Mouse (Mus musculus): Measurements from ENCODE around the gene Defb42. TPM values are rescaled to one million over a fixed set of nuclear protein-coding genes. Genes with fewer than 3 reads are reported as not detected.

Gene Defb42
- total RNA-seq (2014; rRNA removed) (0.14 TPM in 1 of 2 replicates, not detected in the other), polyA plus RNA-seq (2015; fragmentation: Nextera tagmentation; extraction: Ambion mirVana) (0.10 TPM in 1 of 2 replicates, not detected in the other)

GRCm38 (mm10) chr14:63046691-63047090 is at the start of gene Defb42:
Gene Defb42 (plus strand): TSS chr14:63046991.
- WGBS, result 75% methylated on average over 3 of the region's 3 CpGs
- Histone ChIP-seq H3K9ac (no peak within 1 kb of the TSS), H3K27me3 (ENCODE audit: insufficient read depth, low read length) (no peaks in the 10 kb centered on the region), H3K4me2 (ENCODE audit: low read depth) (no peak within 1 kb of the TSS), H3K4me3 (ENCODE audit: low read depth, low read length) (no peak within 1 kb of the TSS), H3K36me3 (ENCODE audit: insufficient read depth) (no peaks in the 10 kb centered on the region), H3K4me1 (ENCODE audit: insufficient read depth) (no peaks in the 10 kb centered on the region), H3K9me3 (ENCODE audit: low read length) (no peaks in the 10 kb centered on the region), H3K27ac (ENCODE audit: low read depth, low read length) (no peak within 1 kb of the TSS)
- no peak for TF ChIP-seq CTCF (IDR thresholded peaks at IDR 0.05; ENCODE audit: low read depth)
- ATAC-seq (no peak), DNase-seq (no peak)

- no peak within 1 kb of the TSS for H3K4me3 ChIP-seq (ENCODE audit: low read depth, low read length)
- no peaks in the 10 kb centered on the region for H3K9me3 ChIP-seq (ENCODE audit: low read length)
- no peak for ATAC-seq
- H3K9ac ChIP-seq, result no peak within 1 kb of the TSS
- no peaks in the 10 kb centered on the region for H3K36me3 ChIP-seq (ENCODE audit: insufficient read depth)
- DNase-seq, result no peak
- no peak within 1 kb of the TSS for H3K4me2 ChIP-seq (ENCODE audit: low read depth)
- WGBS, result 85% methylated on average over 8 of the region's 8 CpGs
- no peaks in the 10 kb centered on the region for H3K4me1 ChIP-seq (ENCODE audit: insufficient read depth)
- no peak within 1 kb of the TSS for H3K27ac ChIP-seq (ENCODE audit: low read depth, low read length)
- H3K27me3 ChIP-seq (ENCODE audit: insufficient read depth, low read length), result no peaks in the 10 kb centered on the region
- no peak for TF ChIP-seq CTCF (IDR thresholded peaks at IDR 0.05; ENCODE audit: low read depth)
These were observed 49.0 kb upstream of the Defb42 start, which contains the start of gene Defb47 for GRCm38 (mm10) chr14:62997777-62998176. Gene Defb47 (plus strand): TSS chr14:62998077.

GRCm38 (mm10) chr14:62998977-62999376 is 47.8 kb upstream of the Defb42 start:
- H3K27ac ChIP-seq (ENCODE audit: low read depth, low read length), result no peak overlapping the region
- no peak overlapping the region for H3K4me3 ChIP-seq (ENCODE audit: low read depth, low read length)
- TF ChIP-seq CTCF (IDR thresholded peaks at IDR 0.05; ENCODE audit: low read depth), result no peak
- H3K9me3 ChIP-seq (ENCODE audit: low read length), result no peaks in the 10 kb centered on the region
- H3K27me3 ChIP-seq (ENCODE audit: insufficient read depth, low read length), result no peaks in the 10 kb centered on the region
- DNase-seq (no peak), ATAC-seq (no peak)
- 86% methylated on average over 4 of the region's 4 CpGs for WGBS
- no peak overlapping the region for H3K9ac ChIP-seq
- H3K4me2 ChIP-seq (ENCODE audit: low read depth), result no peak overlapping the region
- no peaks in the 10 kb centered on the region for H3K36me3 ChIP-seq (ENCODE audit: insufficient read depth)
- H3K4me1 ChIP-seq (ENCODE audit: insufficient read depth), result no peaks in the 10 kb centered on the region

GRCm38 (mm10) chr14:63002588-63002987 is 44.2 kb upstream of the Defb42 start:
- Histone ChIP-seq H3K4me1 (ENCODE audit: insufficient read depth) (no peaks in the 10 kb centered on the region), H3K27me3 (ENCODE audit: insufficient read depth, low read length) (no peaks in the 10 kb centered on the region), H3K9ac (no peak overlapping the region), H3K9me3 (ENCODE audit: low read length) (no peaks in the 10 kb centered on the region), H3K36me3 (ENCODE audit: insufficient read depth) (no peaks in the 10 kb centered on the region), H3K27ac (ENCODE audit: low read depth, low read length) (no peak overlapping the region), H3K4me3 (ENCODE audit: low read depth, low read length) (no peak overlapping the region), H3K4me2 (ENCODE audit: low read depth) (no peak overlapping the region)
- 34% methylated on average over 2 of the region's 2 CpGs for WGBS
- ATAC-seq (no peak), DNase-seq (no peak)
- TF ChIP-seq CTCF (IDR thresholded peaks at IDR 0.05; ENCODE audit: low read depth), result no peak

- Histone ChIP-seq H3K4me2 (ENCODE audit: low read depth) (no peak within 1 kb of the TSS), H3K4me1 (ENCODE audit: insufficient read depth) (no peaks in the 10 kb centered on the region), H3K27me3 (ENCODE audit: insufficient read depth, low read length) (no peaks in the 10 kb centered on the region), H3K9me3 (ENCODE audit: low read length) (no peaks in the 10 kb centered on the region), H3K9ac (no peak within 1 kb of the TSS), H3K36me3 (ENCODE audit: insufficient read depth) (no peaks in the 10 kb centered on the region), H3K27ac (ENCODE audit: low read depth, low read length) (no peak within 1 kb of the TSS), H3K4me3 (ENCODE audit: low read depth, low read length) (no peak within 1 kb of the TSS)
- WGBS, result 97% methylated on average over 5 of the region's 5 CpGs
- DNase-seq (no peak), ATAC-seq (no peak)
- no peak for TF ChIP-seq CTCF (IDR thresholded peaks at IDR 0.05; ENCODE audit: low read depth)
These were observed 35.3 kb upstream of the Defb42 start, which contains the start of gene Defb43 for GRCm38 (mm10) chr14:63011471-63011870. Gene Defb43 (plus strand): TSS chr14:63011771.

GRCm38 (mm10) chr14:63013082-63013481 is 33.7 kb upstream of the Defb42 start:
- H3K27ac ChIP-seq (ENCODE audit: low read depth, low read length), result no peak overlapping the region
- DNase-seq (no peak), ATAC-seq (no peak)
- no peak overlapping the region for H3K4me3 ChIP-seq (ENCODE audit: low read depth, low read length)
- WGBS, result 81% methylated on average over 4 of the region's 4 CpGs
- no peak overlapping the region for H3K9ac ChIP-seq
- no peak for TF ChIP-seq CTCF (IDR thresholded peaks at IDR 0.05; ENCODE audit: low read depth)
- H3K36me3 ChIP-seq (ENCODE audit: insufficient read depth), result no peaks in the 10 kb centered on the region
- H3K4me1 ChIP-seq (ENCODE audit: insufficient read depth), result no peaks in the 10 kb centered on the region
- H3K4me2 ChIP-seq (ENCODE audit: low read depth), result no peak overlapping the region
- H3K9me3 ChIP-seq (ENCODE audit: low read length), result no peaks in the 10 kb centered on the region
- no peaks in the 10 kb centered on the region for H3K27me3 ChIP-seq (ENCODE audit: insufficient read depth, low read length)

- Histone ChIP-seq H3K36me3 (ENCODE audit: insufficient read depth) (no peaks in the 10 kb centered on the region), H3K4me2 (ENCODE audit: low read depth) (no peak overlapping the region), H3K4me3 (ENCODE audit: low read depth, low read length) (no peak overlapping the region), H3K9me3 (ENCODE audit: low read length) (no peaks in the 10 kb centered on the region), H3K27me3 (ENCODE audit: insufficient read depth, low read length) (no peaks in the 10 kb centered on the region), H3K4me1 (ENCODE audit: insufficient read depth) (no peaks in the 10 kb centered on the region), H3K27ac (ENCODE audit: low read depth, low read length) (no peak overlapping the region), H3K9ac (no peak overlapping the region)
- TF ChIP-seq CTCF (IDR thresholded peaks at IDR 0.05; ENCODE audit: low read depth), result no peak
- no peak for DNase-seq
- ATAC-seq, result no peak
- whole genome bisulfite sequencing, result 86% methylated on average over 4 of the region's 4 CpGs
These were observed 32.1 kb upstream of the Defb42 start for GRCm38 (mm10) chr14:63014667-63015066.

Data from forebrain, postnatal 0 days (tissue).